Mouse (Mus musculus): ENCODE data around the gene Wdr70. TPM values are rescaled to one million over a fixed set of nuclear protein-coding genes. Genes with fewer than 3 reads are reported as not detected.

The Wdr70 gene
- total and polyA plus RNA-seq, 3 experiments = 21.9 to 37.1 (median 23.6) TPM

DNA sequence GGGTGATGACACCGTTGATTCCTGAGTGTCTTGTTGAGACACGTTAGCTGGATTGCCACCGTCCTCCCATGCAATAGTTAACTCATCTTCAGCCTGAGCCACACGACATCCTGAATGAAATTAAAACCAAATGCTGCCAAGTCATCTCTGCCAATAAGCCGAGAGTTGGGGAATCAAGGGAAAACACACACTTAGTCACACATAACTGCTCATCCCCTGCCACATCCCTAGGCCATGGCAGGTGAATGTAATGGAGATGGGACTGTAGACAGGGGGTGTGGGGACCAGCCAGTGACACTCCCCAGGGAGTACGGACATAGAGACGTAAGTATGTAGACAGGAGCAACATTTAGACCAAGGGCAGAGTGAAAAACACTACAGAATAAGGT is 260.1 kb downstream of the Wdr70 start:
- no peak overlapping the region for H3K9ac ChIP-seq (ENCODE audit: insufficient read depth, low read depth)
- no peak overlapping the region for H3K4me3 ChIP-seq (replicated peaks in 1 of 3; ENCODE audit: low read depth in 2 of 3, low read length in 2 of 3, poor library complexity in 1 of 3)
- peaks cover 2% of the 10 kb centered on the region for H3K27me3 ChIP-seq (replicated peaks)
- H3K4me1 ChIP-seq (ENCODE audit: control insufficient read depth in 1 of 2, insufficient read depth in 2 of 2) = peaks cover 16 to 25% of the 10 kb centered on the region in 2 experiments
- H3K79me2 ChIP-seq (replicated peaks; ENCODE audit: control insufficient read depth, extremely low read depth, insufficient read depth, poor library complexity, severe bottlenecking) = no peaks in the 10 kb centered on the region
- in situ Hi-C loops (cut with MboI; ENCODE audit: low pct_ligation_motif_present, low pct_unique_long_range_greater_than_20kb, low sequenced_read_pairs) (no loop called here), dilution Hi-C loops (cut with MboI; ENCODE audit: extremely low pct_ligation_motif_present, extremely low pct_unique_long_range_greater_than_20kb, low sequenced_read_pairs) (no loop called here)
- no peak overlapping the region for H3K4me2 ChIP-seq (ENCODE audit: insufficient read depth, low read depth, poor library complexity, severe bottlenecking)
- DNase-seq (ENCODE audit: extremely low read depth) = no peak
- TF ChIP-seq SMC3 (IDR thresholded peaks at IDR 0.05; ENCODE audit: low read depth, low read length) = no peak
- TF ChIP-seq JUN (IDR thresholded peaks at IDR 0.05; ENCODE audit: insufficient read depth, low read depth, low read length) = no peak
- no peak for TF ChIP-seq JUND (conservative IDR thresholded peaks at IDR 0.05; ENCODE audit: low read depth, low read length)
- H3K9me3 ChIP-seq (replicated peaks; ENCODE audit: low read length) = peaks cover 1% of the 10 kb centered on the region
- H3K36me3 ChIP-seq (replicated peaks in 1 of 2; ENCODE audit: control insufficient read depth in 1 of 2, insufficient read depth in 1 of 2, low read length in 1 of 2) = no peaks in the 10 kb centered on the region
- no peak overlapping the region for H3K27ac ChIP-seq (ENCODE audit: insufficient read depth, low read depth)

DNA sequence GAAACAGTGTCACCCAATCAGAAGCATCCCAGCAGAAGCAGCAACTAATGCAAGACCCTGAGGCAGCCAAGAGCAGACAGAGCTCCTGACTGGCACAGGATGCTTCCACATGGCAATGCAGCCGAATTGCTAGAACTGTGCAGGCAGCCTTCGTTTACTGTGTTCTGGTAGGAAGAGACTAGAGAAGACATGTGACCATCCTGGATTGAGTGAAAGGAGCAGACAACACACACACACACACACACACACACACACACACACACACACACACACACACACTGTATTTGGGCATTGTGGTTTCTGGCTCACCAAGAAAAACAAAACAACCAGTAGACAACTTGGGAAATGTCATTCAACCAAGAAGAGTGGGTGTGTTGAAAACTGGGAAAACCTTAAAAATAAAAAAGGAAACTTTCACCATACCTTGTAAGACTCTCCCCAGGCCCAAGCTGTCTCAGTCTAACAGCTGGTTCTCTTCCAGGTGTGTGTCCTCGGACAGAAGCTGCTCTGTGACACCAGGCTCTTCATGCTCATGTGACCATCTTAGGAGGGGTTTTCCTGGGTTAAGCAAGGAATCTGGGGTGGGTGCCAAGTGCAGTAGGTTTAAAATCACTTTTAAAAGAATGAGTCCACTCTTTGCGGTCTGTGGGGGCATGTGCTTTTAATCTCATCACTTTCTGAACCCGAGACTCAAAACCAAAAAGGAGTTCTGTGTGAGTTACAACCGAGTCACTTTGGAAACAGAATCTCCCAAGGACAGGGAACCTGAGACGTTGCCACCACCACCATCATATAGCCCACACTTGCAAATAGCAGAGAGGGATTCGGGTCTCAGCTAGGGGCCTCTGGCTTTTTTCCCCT is 260.7 kb downstream of the Wdr70 start:
- TF ChIP-seq BHLHE40 (IDR thresholded peaks at IDR 0.05; ENCODE audit: low read depth, low read length) = peak; percentile 7; the same call in 1 of the 2 replicates
- TF ChIP-seq TCF12 (IDR thresholded peaks at IDR 0.05; ENCODE audit: low read depth, low read length) = no peak
- H3K27me3 ChIP-seq (replicated peaks) = peaks cover 2% of the 10 kb centered on the region
- no peaks in the 10 kb centered on the region for H3K79me2 ChIP-seq (replicated peaks; ENCODE audit: control insufficient read depth, extremely low read depth, insufficient read depth, poor library complexity, severe bottlenecking)
- no peaks in the 10 kb centered on the region for H3K36me3 ChIP-seq (replicated peaks in 1 of 2; ENCODE audit: control insufficient read depth in 1 of 2, insufficient read depth in 1 of 2, low read length in 1 of 2)
- no peak for DNase-seq (ENCODE audit: extremely low read depth)
- no peak overlapping the region for H3K4me3 ChIP-seq (replicated peaks in 1 of 3; ENCODE audit: low read depth in 2 of 3, low read length in 2 of 3, poor library complexity in 1 of 3)
- no peak overlapping the region for H3K27ac ChIP-seq (ENCODE audit: insufficient read depth, low read depth)
- peaks cover 1% of the 10 kb centered on the region for H3K9me3 ChIP-seq (replicated peaks; ENCODE audit: low read length)
- H3K4me1 ChIP-seq (ENCODE audit: control insufficient read depth in 1 of 2, insufficient read depth in 2 of 2) = peaks cover 16 to 25% of the 10 kb centered on the region in 2 experiments
- no peak overlapping the region for H3K9ac ChIP-seq (ENCODE audit: insufficient read depth, low read depth)
- dilution Hi-C loops (cut with MboI; ENCODE audit: extremely low pct_ligation_motif_present, extremely low pct_unique_long_range_greater_than_20kb, low sequenced_read_pairs) = no loop called here
- in situ Hi-C loops (cut with MboI; ENCODE audit: low pct_ligation_motif_present, low pct_unique_long_range_greater_than_20kb, low sequenced_read_pairs) = no loop called here
- no peak overlapping the region for H3K4me2 ChIP-seq (ENCODE audit: insufficient read depth, low read depth, poor library complexity, severe bottlenecking)

DNA sequence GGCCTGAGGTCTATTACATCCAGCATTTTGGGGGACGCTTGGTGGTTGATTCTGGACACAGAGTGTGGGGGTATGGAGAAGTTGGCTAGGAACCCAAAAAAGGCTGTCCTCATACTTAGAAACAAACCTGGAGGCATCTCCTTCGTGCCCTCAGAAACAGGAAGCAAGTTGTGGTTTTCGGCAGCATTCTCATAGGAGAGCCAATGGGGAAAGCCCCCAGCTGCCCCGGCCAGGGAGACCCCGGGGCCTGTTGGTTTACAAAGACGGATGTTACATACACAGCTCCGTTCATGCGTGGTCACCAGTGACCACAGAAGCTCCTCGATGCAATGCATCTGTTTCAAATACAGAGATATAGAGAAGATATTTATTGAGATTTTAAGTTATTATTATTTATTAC is 263.6 kb downstream of the Wdr70 start:
- Histone ChIP-seq H3K4me2 (ENCODE audit: insufficient read depth, low read depth, poor library complexity, severe bottlenecking) (peak overlapping the region; percentile 55), H3K4me1 (ENCODE audit: control insufficient read depth in 1 of 2, insufficient read depth in 2 of 2) (peaks cover 16 to 25% of the 10 kb centered on the region in 2 experiments), H3K9me3 (replicated peaks; ENCODE audit: low read length) (peaks cover 1% of the 10 kb centered on the region), H3K27me3 (replicated peaks) (peaks cover 2% of the 10 kb centered on the region), H3K9ac (ENCODE audit: insufficient read depth, low read depth) (no peak overlapping the region), H3K27ac (ENCODE audit: insufficient read depth, low read depth) (no peak overlapping the region), H3K4me3 (replicated peaks in 1 of 3; ENCODE audit: low read depth in 2 of 3, low read length in 2 of 3, poor library complexity in 1 of 3) (no peak overlapping the region), H3K36me3 (replicated peaks in 1 of 2; ENCODE audit: control insufficient read depth in 1 of 2, insufficient read depth in 1 of 2, low read length in 1 of 2) (no peaks in the 10 kb centered on the region), H3K79me2 (replicated peaks; ENCODE audit: control insufficient read depth, extremely low read depth, insufficient read depth, poor library complexity, severe bottlenecking) (no peaks in the 10 kb centered on the region)
- DNase-seq (ENCODE audit: extremely low read depth) = peak; percentile 82
- dilution Hi-C loops (cut with MboI; ENCODE audit: extremely low pct_ligation_motif_present, extremely low pct_unique_long_range_greater_than_20kb, low sequenced_read_pairs) (no loop called here), in situ Hi-C loops (cut with MboI; ENCODE audit: low pct_ligation_motif_present, low pct_unique_long_range_greater_than_20kb, low sequenced_read_pairs) (no loop called here)
- TF ChIP-seq ETS1 (conservative IDR thresholded peaks at IDR 0.05; ENCODE audit: low read depth, low read length) = peak; percentile 85
- TF ChIP-seq NRF1 (IDR thresholded peaks at IDR 0.05; ENCODE audit: low read depth, low read length) = no peak
- TF ChIP-seq SIN3A (IDR thresholded peaks at IDR 0.05; ENCODE audit: low read length) = peak; percentile 56
- TF ChIP-seq MAFK (IDR thresholded peaks at IDR 0.05; ENCODE audit: insufficient replicate concordance, low read length) = 0 out of 2 replicates have a peak, but pooled peaks have one; percentile 45
- TF ChIP-seq CHD1 (IDR thresholded peaks at IDR 0.05; ENCODE audit: low read depth, low read length) = no peak
- TF ChIP-seq KAT2A (IDR thresholded peaks at IDR 0.05; ENCODE audit: insufficient replicate concordance, low read length) = no peak
- no peak for TF ChIP-seq SMC3 (IDR thresholded peaks at IDR 0.05; ENCODE audit: low read depth, low read length)
- no peak for TF ChIP-seq HCFC1 (IDR thresholded peaks at IDR 0.05; ENCODE audit: low read depth, low read length)
- peak; percentile 57; the same call in 1 of the 2 replicates for TF ChIP-seq IRF4 (IDR thresholded peaks at IDR 0.05; ENCODE audit: low read depth, low read length)
- TF ChIP-seq RCOR1 (conservative IDR thresholded peaks at IDR 0.05; ENCODE audit: low read depth, low read length) = 0 out of 2 replicates have a peak, but pooled peaks have one; percentile 25
- TF ChIP-seq MAX (IDR thresholded peaks at IDR 0.05; ENCODE audit: low read length) = peak; percentile 31; the same call in 1 of the 2 replicates
- TF ChIP-seq E2F4 (IDR thresholded peaks at IDR 0.05; ENCODE audit: insufficient replicate concordance, low read depth, low read length) = no peak
- no peak for TF ChIP-seq JUN (IDR thresholded peaks at IDR 0.05; ENCODE audit: insufficient read depth, low read depth, low read length)
- TF ChIP-seq ZNF384 (IDR thresholded peaks at IDR 0.05; ENCODE audit: low read depth, low read length) = no peak
- peak; percentile 47; the same call in 1 of the 2 replicates for TF ChIP-seq CHD2 (IDR thresholded peaks at IDR 0.05; ENCODE audit: low read length)
- no peak for TF ChIP-seq ZC3H11A (IDR thresholded peaks at IDR 0.05; ENCODE audit: low read depth, low read length)
- TF ChIP-seq BHLHE40 (IDR thresholded peaks at IDR 0.05; ENCODE audit: low read depth, low read length) = peak; percentile 73
- no peak for TF ChIP-seq USF2 (conservative IDR thresholded peaks at IDR 0.05; ENCODE audit: low read depth, low read length)
- TF ChIP-seq TCF12 (IDR thresholded peaks at IDR 0.05; ENCODE audit: low read depth, low read length) = peak; percentile 39; the same call in 1 of the 2 replicates
- no peak for TF ChIP-seq ZMIZ1 (IDR thresholded peaks at IDR 0.05; ENCODE audit: low read depth, low read length)
- no peak for TF ChIP-seq TBP (conservative IDR thresholded peaks at IDR 0.05; ENCODE audit: low read depth, low read length)
- no peak for TF ChIP-seq POLR2AphosphoS2 (IDR thresholded peaks at IDR 0.05; ENCODE audit: low read depth, low read length)
